Mouse (Mus musculus) forebrain, embryonic 15.5 days (tissue): Measurements from ENCODE around the gene Rsph9. TPM values are rescaled to one million over a fixed set of nuclear protein-coding genes. Genes with fewer than 3 reads are reported as not detected.
A peak's percentile ranks its signal among the peaks of the same experiment; 100 is the strongest.

Experiments
- ATAC-seq: fragments of 200-750 bp; cut with Nextera tagmentation; replicated peaks from 2 replicates; pipeline ENCODE4 v1.8.0; 2017; ENCODE audit warnings: mild to moderate bottlenecking, moderate TSS enrichment, moderate library complexity
- H3K27ac ChIP-seq: fragments of 300-500 bp; sonication (generic); replicated peaks from 2 replicates; pipeline ENCODE4 v1.5.1; 2015; ENCODE audit warnings: mild to moderate bottlenecking, inconsistent platforms
- H3K27me3 ChIP-seq: fragments of 300-500 bp; sonication (generic); 2 replicates; pipeline ENCODE4 v1.6.1; 2015; ENCODE audit warnings: inconsistent platforms
- H3K36me3 ChIP-seq: fragments of 300-500 bp; sonication (generic); 2 replicates; pipeline ENCODE4 v1.6.1; 2015; ENCODE audit warnings: mild to moderate bottlenecking, inconsistent platforms
- H3K4me1 ChIP-seq: fragments of 300-500 bp; sonication (generic); 2 replicates; pipeline ENCODE4 v1.6.1; 2015; ENCODE audit warnings: inconsistent platforms
- H3K4me2 ChIP-seq: fragments of 300-500 bp; sonication (generic); replicated peaks from 2 replicates; pipeline ENCODE4 v1.6.1; 2015; ENCODE audit warnings: mild to moderate bottlenecking, inconsistent platforms
- H3K4me3 ChIP-seq: fragments of 300-500 bp; sonication (generic); 2 replicates; pipeline ENCODE4 v1.5.1; 2015; ENCODE audit warnings: mild to moderate bottlenecking, inconsistent platforms
- H3K9ac ChIP-seq: fragments of 300-500 bp; sonication (generic); replicated peaks from 2 replicates; pipeline ENCODE4 v1.6.1; 2015; ENCODE audit warnings: mild to moderate bottlenecking, inconsistent platforms
- H3K9me3 ChIP-seq: fragments of 300-500 bp; sonication (generic); 2 replicates; pipeline ENCODE4 v1.6.1; 2016; ENCODE audit warnings: inconsistent platforms
- WGBS: fragments of 180-500 bp; shearing (Covaris S2); methylation state at CpG from one replicate; pipeline ENCODE4 v1.1.7; 2015; ENCODE audit warnings: mixed read lengths; 5-methylcytosine and 5-hydroxymethylcytosine counted together
- polyA plus RNA-seq: library from polyadenylated mRNA; unstranded; fragments of >200 nt; fragmentation: Nextera tagmentation; extraction: Ambion mirVana; gene quantifications from 2 replicates; pipeline ENCODE4 v1.2.1, GENCODE M21; 2015

Rsph9 gene
- polyA plus RNA-seq, 1 experiment from 2014 or later = 45.7 TPM

DNA sequence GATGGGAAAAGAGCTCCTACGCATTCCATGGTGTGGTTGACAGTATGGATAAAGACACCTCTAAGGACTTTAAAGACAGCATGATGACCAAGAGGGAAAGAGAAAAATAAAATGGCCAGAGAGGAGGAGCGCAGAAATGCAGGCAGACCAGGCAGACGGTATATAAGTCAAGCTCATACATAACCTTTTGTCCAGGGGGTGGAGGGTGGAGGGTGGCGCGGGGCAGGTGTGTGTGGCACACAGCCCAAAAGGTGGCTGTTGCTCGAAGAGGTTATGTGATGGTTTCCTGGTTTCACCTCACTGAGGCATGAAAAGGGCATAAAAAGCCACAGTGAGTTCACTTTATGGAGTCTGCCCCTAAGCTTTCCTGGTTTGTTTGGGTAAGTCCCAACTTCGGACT, 18.5 kb upstream of the Rsph9 start:
- peaks cover 35% of the 10 kb centered on the region for H3K36me3 ChIP-seq
- ATAC-seq = no peak
- H3K4me3 ChIP-seq = no peak overlapping the region

GRCm38 (mm10) chr17:46161710-46162109, 17.7 kb upstream of the Rsph9 start:
- WGBS = 46% methylated on average over 9 of the region's 9 CpGs
- Histone ChIP-seq H3K9ac (peak overlapping the region; percentile 90), H3K4me2 (peak overlapping the region; percentile 71), H3K27ac (no peak overlapping the region), H3K27me3 (no peaks in the 10 kb centered on the region), H3K36me3 (peaks cover 27% of the 10 kb centered on the region), H3K9me3 (no peaks in the 10 kb centered on the region), H3K4me1 (peaks cover 30% of the 10 kb centered on the region), H3K4me3 (peak overlapping the region; percentile 90)
- no peak for ATAC-seq

More for the DNA sequence above, 18.5 kb upstream of the Rsph9 start:
- Histone ChIP-seq H3K4me2 (peak overlapping the region; percentile 71; the same call in 1 of the 2 replicates), H3K27ac (no peak overlapping the region), H3K9ac (no peak overlapping the region), H3K27me3 (no peaks in the 10 kb centered on the region), H3K4me1 (peaks cover 30% of the 10 kb centered on the region), H3K9me3 (no peaks in the 10 kb centered on the region)
- WGBS = 92% methylated on average over 7 of the region's 7 CpGs

DNA sequence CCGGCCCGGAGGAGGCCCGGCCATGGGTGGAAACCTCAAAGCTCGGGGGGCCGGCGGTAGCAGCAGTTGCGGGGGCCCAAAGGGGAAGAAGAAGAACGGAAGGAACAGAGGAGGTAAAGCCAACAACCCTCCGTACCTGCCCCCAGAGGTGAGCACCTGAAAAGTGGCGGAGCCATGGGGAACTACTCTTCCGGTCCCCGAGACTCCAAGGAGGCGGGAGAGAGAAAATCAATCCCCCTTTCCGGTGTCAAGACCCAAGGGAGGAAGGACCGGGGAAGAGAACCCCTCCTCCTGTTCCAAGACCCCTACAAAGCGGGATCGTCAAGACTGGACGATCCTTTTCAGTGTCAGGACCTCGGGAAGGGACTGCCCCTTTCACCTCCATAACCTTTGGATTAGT, 17.2 kb upstream of the Rsph9 start:
- Histone ChIP-seq H3K9ac (peak overlapping the region; percentile 90), H3K4me3 (peak overlapping the region; percentile 90), H3K27ac (peak overlapping the region; percentile 74), H3K9me3 (no peaks in the 10 kb centered on the region), H3K36me3 (peaks cover 22% of the 10 kb centered on the region), H3K27me3 (no peaks in the 10 kb centered on the region), H3K4me2 (peak overlapping the region; percentile 71), H3K4me1 (peaks cover 30% of the 10 kb centered on the region)
- peak; percentile 41 for ATAC-seq
- WGBS = 0% methylated on average over 19 of the region's 19 CpGs

DNA sequence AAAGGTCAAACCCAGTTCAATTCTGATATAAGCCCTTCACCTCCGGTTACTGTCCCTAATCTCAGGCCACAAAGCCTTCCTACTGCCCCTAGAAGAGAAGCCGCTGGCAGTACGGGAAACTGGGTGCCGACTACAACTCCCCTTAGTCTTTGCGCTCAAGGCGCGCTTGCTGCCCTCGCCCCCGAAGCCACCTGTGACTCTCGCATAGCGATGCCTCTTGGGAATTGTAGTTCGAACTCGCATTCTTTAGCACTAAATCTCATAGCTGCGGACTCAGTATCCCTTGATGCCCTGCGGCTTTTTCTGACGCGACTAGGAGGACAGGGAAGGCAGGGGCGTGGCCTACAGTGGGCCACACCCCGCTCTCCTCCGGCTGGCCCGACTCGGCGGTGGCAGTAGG, 16.7 kb upstream of the Rsph9 start, which contains the start of gene Gtpbp2:
Gene Gtpbp2 (plus strand): TSS at position 347 of the 400 bp plus-strand sequence.
- peak within 1 kb of the TSS; percentile 81 for H3K27ac ChIP-seq
- H3K27me3 ChIP-seq = no peaks in the 10 kb centered on the region
- H3K9me3 ChIP-seq = no peaks in the 10 kb centered on the region
- WGBS = 1% methylated on average over 23 of the region's 23 CpGs
- peak within 1 kb of the TSS; percentile 90 for H3K4me3 ChIP-seq
- peaks cover 17% of the 10 kb centered on the region for H3K36me3 ChIP-seq
- H3K9ac ChIP-seq = peak within 1 kb of the TSS; percentile 90
- H3K4me2 ChIP-seq = peak within 1 kb of the TSS; percentile 82
- peak; percentile 98 for ATAC-seq
- peaks cover 30% of the 10 kb centered on the region for H3K4me1 ChIP-seq

DNA sequence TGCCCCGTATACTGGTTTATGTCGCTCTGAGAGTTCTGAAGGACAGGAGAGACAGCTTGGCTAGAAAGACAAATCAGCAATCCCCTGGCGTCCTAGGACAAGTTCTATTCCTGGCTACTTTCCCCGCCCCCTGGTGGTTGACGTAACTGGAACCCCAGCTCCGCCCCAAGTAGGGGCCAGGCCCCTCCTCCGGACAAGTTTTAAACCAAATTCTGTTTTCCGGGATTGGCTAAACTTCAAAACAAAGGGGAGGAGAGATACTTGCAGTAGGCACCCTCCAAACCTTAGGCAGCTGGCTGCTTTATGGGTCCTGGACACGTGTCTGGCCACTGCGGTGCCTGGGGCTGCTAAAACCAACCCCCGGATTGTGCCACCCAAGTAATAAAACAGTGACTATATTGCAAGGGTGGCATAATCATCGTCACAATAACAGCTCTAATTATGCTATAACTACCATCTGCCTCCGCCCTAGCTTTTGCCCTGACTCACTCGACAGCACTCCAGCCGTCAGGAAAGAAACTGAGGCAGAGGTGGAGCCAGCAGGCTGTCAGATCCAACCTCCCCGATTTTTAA, 16.2 kb upstream of the Rsph9 start:
- peak overlapping the region; percentile 82 for H3K4me2 ChIP-seq
- H3K9me3 ChIP-seq = no peaks in the 10 kb centered on the region
- peak overlapping the region; percentile 81 for H3K27ac ChIP-seq
- H3K4me1 ChIP-seq = peaks cover 30% of the 10 kb centered on the region
- H3K9ac ChIP-seq = peak overlapping the region; percentile 39
- no peaks in the 10 kb centered on the region for H3K27me3 ChIP-seq
- peaks cover 13% of the 10 kb centered on the region; the same call in 1 of the 2 replicates for H3K36me3 ChIP-seq
- peak; percentile 73 for ATAC-seq
- H3K4me3 ChIP-seq = peak overlapping the region; percentile 90
- under 1% methylated on average over 16 of the region's 16 CpGs for WGBS

DNA sequence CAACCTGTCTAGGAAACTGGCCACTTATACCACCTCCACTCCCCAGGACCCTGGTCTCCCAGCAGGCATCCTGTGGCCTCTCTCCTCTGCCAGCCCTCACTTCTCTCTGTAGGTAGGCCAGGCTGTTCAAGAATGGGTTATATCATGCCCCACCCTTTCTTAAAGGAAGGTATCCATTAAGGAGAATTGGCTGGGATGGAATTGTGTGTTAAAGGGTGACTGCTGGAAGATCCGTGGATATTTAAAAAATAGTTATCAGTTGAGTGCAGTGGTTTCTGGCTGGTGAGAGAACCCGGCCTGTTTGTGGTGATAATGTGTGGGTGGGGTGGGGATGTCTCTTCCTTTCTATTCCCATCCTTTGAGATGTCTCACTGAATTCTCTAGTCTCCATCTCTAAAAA, 15.2 kb upstream of the Rsph9 start:
- ATAC-seq = no peak
- Histone ChIP-seq H3K36me3 (peaks cover 5% of the 10 kb centered on the region; the same call in 1 of the 2 replicates), H3K4me1 (peaks cover 30% of the 10 kb centered on the region), H3K27me3 (no peaks in the 10 kb centered on the region), H3K9ac (no peak overlapping the region), H3K4me3 (peak overlapping the region; percentile 90; the same call in 1 of the 2 replicates), H3K27ac (no peak overlapping the region), H3K4me2 (no peak overlapping the region), H3K9me3 (no peaks in the 10 kb centered on the region)
- 68% methylated on average over 2 of the region's 2 CpGs for WGBS

DNA sequence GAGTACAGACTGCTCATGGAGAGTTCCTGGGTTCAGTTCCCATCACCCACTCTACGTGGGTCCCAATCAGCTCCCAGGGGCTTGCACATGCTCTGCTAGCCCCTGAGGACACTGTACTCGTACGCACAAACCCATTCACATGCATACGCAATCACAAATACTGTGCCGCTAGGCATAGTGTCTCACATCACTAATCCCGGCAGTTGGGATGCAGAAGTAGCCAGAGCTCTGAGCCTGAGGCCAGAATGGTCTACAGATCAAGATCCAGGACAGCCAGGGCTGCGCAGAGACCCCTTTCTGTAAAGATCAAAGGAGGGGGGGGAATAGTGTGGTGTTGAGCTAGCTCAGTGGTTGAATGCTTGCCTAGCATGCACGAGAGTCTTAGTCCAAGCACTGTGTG, 13.1 kb upstream of the Rsph9 start:
- ATAC-seq = no peak
- Histone ChIP-seq H3K4me2 (no peak overlapping the region), H3K27me3 (no peaks in the 10 kb centered on the region), H3K4me1 (peaks cover 26% of the 10 kb centered on the region), H3K4me3 (no peak overlapping the region), H3K36me3 (no peaks in the 10 kb centered on the region), H3K9me3 (no peaks in the 10 kb centered on the region), H3K27ac (no peak overlapping the region), H3K9ac (no peak overlapping the region)
- 88% methylated on average over 8 of the region's 8 CpGs for WGBS

DNA sequence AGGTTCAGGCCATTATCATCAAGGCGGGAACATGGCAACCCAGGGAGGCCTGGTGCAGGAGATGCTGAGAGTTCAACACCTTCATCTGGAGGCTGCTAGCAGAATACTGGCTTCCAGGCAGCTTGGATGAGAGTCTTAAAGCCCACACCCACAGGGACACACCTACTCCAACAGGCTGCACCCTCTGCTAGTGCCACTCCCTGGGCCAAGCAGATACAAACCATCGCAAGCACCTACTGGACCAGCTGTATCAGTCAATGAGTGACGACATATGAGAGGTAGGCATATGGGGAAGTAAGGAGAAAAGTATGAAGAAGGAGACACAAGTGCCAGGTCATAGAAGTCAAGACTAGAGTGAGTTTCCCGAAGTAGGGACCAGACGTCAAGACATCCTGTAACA, 12.7 kb upstream of the Rsph9 start:
- Histone ChIP-seq H3K27me3 (no peaks in the 10 kb centered on the region), H3K4me3 (no peak overlapping the region)
- 90% methylated on average over 5 of the region's 5 CpGs for WGBS

DNA sequence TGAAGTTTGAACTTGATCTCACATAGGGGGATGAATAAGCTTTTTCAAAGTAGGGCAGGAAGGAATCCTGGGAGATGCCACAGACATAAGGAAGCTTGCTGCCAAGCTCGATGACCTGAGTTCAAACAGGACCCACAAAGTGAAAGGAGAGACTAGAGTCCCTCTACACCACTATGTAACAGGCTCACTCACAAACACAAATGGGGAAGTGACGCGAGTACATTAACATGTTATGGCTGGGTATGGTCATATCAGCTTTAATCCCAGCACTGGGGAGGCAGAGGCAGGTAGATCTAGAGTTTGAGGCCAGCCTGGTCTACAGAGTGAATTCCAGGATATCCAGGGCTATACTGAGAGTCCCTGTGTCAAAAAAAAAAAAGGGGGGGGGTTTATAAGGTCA, 10.3 kb upstream of the Rsph9 start:
- Histone ChIP-seq H3K4me2 (no peak overlapping the region), H3K36me3 (no peaks in the 10 kb centered on the region), H3K4me1 (peaks cover 12% of the 10 kb centered on the region), H3K4me3 (no peak overlapping the region), H3K9me3 (no peaks in the 10 kb centered on the region), H3K9ac (no peak overlapping the region), H3K27ac (no peak overlapping the region), H3K27me3 (no peaks in the 10 kb centered on the region)
- 93% methylated on average over 3 of the region's 3 CpGs for WGBS
- ATAC-seq = no peak

More for the DNA sequence above, 12.7 kb upstream of the Rsph9 start:
- Histone ChIP-seq H3K4me1 (peaks cover 23% of the 10 kb centered on the region), H3K27ac (no peak overlapping the region), H3K4me2 (no peak overlapping the region), H3K9ac (no peak overlapping the region), H3K9me3 (no peaks in the 10 kb centered on the region), H3K36me3 (no peaks in the 10 kb centered on the region)
- ATAC-seq = no peak

DNA sequence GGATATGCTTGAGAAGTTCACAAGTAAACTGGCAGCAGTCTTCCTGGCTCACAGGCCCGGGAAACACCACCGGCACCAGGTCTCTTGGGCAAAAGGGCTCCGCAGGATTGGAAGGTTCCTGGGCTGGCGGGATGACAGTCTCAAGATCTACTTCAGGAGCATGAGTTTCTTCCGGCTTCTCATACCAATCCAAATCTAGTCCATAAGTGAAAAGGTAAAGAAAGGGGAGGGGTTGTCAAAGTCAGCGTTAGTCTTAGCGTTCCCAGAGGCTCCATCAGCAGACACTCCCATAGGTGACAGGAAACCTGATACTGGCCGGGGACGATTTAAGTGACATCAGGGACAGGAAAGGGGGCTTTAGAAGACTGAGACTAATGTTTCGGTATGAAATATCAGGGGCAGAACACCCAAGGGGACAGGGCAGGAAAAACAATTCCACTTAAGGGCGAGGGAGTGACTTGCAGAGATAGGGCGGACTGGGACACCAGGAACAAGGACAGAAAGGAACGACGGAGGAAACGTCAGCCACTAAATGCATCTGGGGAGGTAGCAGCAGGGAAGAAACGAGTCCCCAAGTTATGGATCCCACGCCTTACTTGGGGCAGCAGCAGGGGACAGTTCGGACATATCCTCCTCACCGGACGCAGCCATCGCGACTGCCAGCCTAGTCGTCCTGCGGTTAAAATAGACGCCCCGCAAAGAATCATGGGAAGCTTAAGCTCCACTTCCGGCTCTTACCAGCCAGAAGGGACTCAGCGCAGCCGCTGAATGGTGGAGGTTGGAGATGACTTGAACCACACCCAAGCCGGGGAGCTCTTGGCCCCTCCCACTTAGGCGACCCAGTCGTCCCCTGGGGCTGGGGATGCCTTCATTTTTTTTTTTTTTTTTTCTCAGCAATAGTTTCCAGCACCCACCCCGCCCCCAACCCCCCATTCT, 9.1 kb upstream of the Rsph9 start, which contains the start of gene Mad2l1bp:
Gene Mad2l1bp (minus strand): TSS at position 707 of the 936 bp plus-strand sequence.
- peak within 1 kb of the TSS; percentile 65 for H3K4me2 ChIP-seq
- H3K9me3 ChIP-seq = no peaks in the 10 kb centered on the region
- H3K4me1 ChIP-seq = peaks cover 12% of the 10 kb centered on the region
- H3K4me3 ChIP-seq = peak within 1 kb of the TSS; percentile 57
- H3K36me3 ChIP-seq = peaks cover 7% of the 10 kb centered on the region
- WGBS = 8% methylated on average over 33 of the region's 33 CpGs
- peak; percentile 91 for ATAC-seq
- H3K9ac ChIP-seq = peak within 1 kb of the TSS; percentile 63
- H3K27ac ChIP-seq = peak within 1 kb of the TSS; percentile 43
- no peaks in the 10 kb centered on the region for H3K27me3 ChIP-seq

DNA sequence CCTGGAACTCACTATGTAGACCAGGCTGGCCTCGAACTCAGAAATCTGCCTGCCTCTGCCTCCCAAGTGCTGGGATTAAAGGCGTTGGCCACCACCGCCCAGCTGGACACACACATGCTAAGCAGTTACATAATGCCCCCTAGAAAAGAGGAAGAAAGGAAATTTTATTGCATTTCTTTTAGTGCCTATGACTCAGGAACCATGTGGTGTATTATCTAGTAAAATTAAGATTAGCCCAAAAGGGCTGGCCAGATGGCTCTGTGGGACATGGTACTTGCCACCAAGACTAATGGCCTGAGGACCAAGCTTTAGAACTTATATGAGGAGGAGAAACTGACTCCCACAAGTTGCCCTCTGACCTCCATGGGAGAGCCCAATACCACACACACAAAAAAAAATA, 4.1 kb downstream of the Rsph9 start:
- H3K27me3 ChIP-seq = no peaks in the 10 kb centered on the region
- ATAC-seq = no peak
- H3K4me1 ChIP-seq = peaks cover 16% of the 10 kb centered on the region
- no peaks in the 10 kb centered on the region for H3K9me3 ChIP-seq
- H3K9ac ChIP-seq = no peak overlapping the region
- 88% methylated on average over 3 of the region's 3 CpGs for WGBS
- no peaks in the 10 kb centered on the region for H3K36me3 ChIP-seq
- no peak overlapping the region for H3K27ac ChIP-seq
- H3K4me2 ChIP-seq = no peak overlapping the region
- H3K4me3 ChIP-seq = no peak overlapping the region

- no peak for ATAC-seq
- Histone ChIP-seq H3K4me1 (peaks cover 7% of the 10 kb centered on the region), H3K36me3 (no peaks in the 10 kb centered on the region), H3K27me3 (no peaks in the 10 kb centered on the region), H3K9me3 (no peaks in the 10 kb centered on the region), H3K4me3 (no peak overlapping the region), H3K9ac (no peak overlapping the region), H3K27ac (no peak overlapping the region), H3K4me2 (no peak overlapping the region)
- 83% methylated on average over 8 of the region's 8 CpGs for WGBS
Observed at GRCm38 (mm10) chr17:46138563-46139236, 5.3 kb downstream of the Rsph9 start.
